Mouse (Mus musculus) megakaryocyte-erythroid progenitor cell, adult 5-6 weeks (primary cell): Measurements from ENCODE around the gene Ficd. TPM values are rescaled to one million over a fixed set of nuclear protein-coding genes. Genes with fewer than 3 reads are reported as not detected.
A peak's percentile ranks its signal among the peaks of the same experiment; 100 is the strongest.
"Not testable (repeated sequence)": the region's sequence is repeated elsewhere in the genome, so short reads cannot be mapped to it uniquely, and the experiment has no call there.

Source experiments
- ATAC-seq: replicated peaks from 2 replicates; pipeline ENCODE4 v1.8.0; 2016; ENCODE audit warnings: mild to moderate bottlenecking, inconsistent platforms; ENCODE audit not compliant: severe bottlenecking, poor library complexity, low FRiP score, low TSS enrichment
- total RNA-seq, 2 experiments: library from RNA; stranded (forward) in 1 of 2; stranded (reverse) in 1 of 2; fragments of 200-1000, 215-1000 nt in 1 of 2; fragments of >200 nt in 1 of 2; fragmentation: Nextera tagmentation in 1 of 2; gene quantifications; 2 replicates each; pipeline ENCODE4 v1.2.3; 2014 to 2017

Ficd gene
- total RNA-seq, 2 experiments from 2014 or later = 0.23 to 2.0 TPM

- ATAC-seq = peak; percentile 76
Measured at GRCm38 (mm10) chr5:113771213-113772162, 35.9 kb downstream of the Ficd start.

GRCm38 (mm10) chr5:113772450-113772895 lies 36.9 kb downstream of the Ficd start, which contains the start of the genes Sart3 and Iscu:
Sart3 (minus strand) TSS chr5:113772510.
Iscu (plus strand) TSS chr5:113772748.
- peak; percentile 69 for ATAC-seq

- ATAC-seq = no peak
Measured at GRCm38 (mm10) chr5:113772905-113773519, 37.4 kb downstream of the Ficd start.

- peak; percentile 66 for ATAC-seq
Measured at GRCm38 (mm10) chr5:113773664-113774063, 38.1 kb downstream of the Ficd start.

- ATAC-seq = no peak
Measured at GRCm38 (mm10) chr5:113775585-113775984, 40.0 kb downstream of the Ficd start.

GRCm38 (mm10) chr5:113776128-113776895 lies 40.7 kb downstream of the Ficd start:
- ATAC-seq = no peak

GRCm38 (mm10) chr5:113776896-113777226 lies 41.3 kb downstream of the Ficd start:
- no peak for ATAC-seq

- not testable (repeated sequence) for ATAC-seq
Measured at GRCm38 (mm10) chr5:113777728-113778127, 42.1 kb downstream of the Ficd start.

GRCm38 (mm10) chr5:113779569-113779968 lies 44.0 kb downstream of the Ficd start:
- ATAC-seq = no peak

GRCm38 (mm10) chr5:113780082-113780752 lies 44.6 kb downstream of the Ficd start:
- ATAC-seq = no peak

- ATAC-seq = no peak
Measured at GRCm38 (mm10) chr5:113780763-113781162, 45.2 kb downstream of the Ficd start.

GRCm38 (mm10) chr5:113781254-113781653 lies 45.7 kb downstream of the Ficd start:
- ATAC-seq = no peak

- ATAC-seq = no peak
Measured at GRCm38 (mm10) chr5:113781875-113782274, 46.3 kb downstream of the Ficd start.

GRCm38 (mm10) chr5:113782624-113783023 lies 47.0 kb downstream of the Ficd start:
- ATAC-seq = no peak

GRCm38 (mm10) chr5:113783581-113784001 lies 48.0 kb downstream of the Ficd start:
- no peak for ATAC-seq

GRCm38 (mm10) chr5:113784104-113784503 lies 48.5 kb downstream of the Ficd start:
- ATAC-seq = not testable (repeated sequence)

GRCm38 (mm10) chr5:113786985-113787384 lies 51.4 kb downstream of the Ficd start:
- ATAC-seq = no peak

GRCm38 (mm10) chr5:113788645-113789044 lies 53.0 kb downstream of the Ficd start:
- no peak for ATAC-seq

- ATAC-seq = no peak
Measured at GRCm38 (mm10) chr5:113789075-113789788, 53.6 kb downstream of the Ficd start.
